Mouse (Mus musculus) liver, embryonic 14.5 days (tissue): ENCODE measurements around the gene Nmnat2.

Experiments
- CTCF ChIP-seq: IDR thresholded peaks from 2 replicates; pipeline ENCODE4 v1.5.1; 2016; ENCODE audit warnings: antibody characterized with exemption, low read depth, control low read depth
- EP300 ChIP-seq: IDR thresholded peaks from 2 replicates; pipeline ENCODE4 v1.6.1; 2016; ENCODE audit warnings: antibody characterized with exemption, low read depth

GRCm38 (mm10) chr1:153111596-153111995 is 156.8 kb downstream of the Nmnat2 start:
- TF ChIP-seq CTCF (no peak), EP300 (no peak)
